Mouse (Mus musculus): ENCODE results near the gene Gab1.

- TF ChIP-seq CTCF (IDR thresholded peaks at IDR 0.05; ENCODE audit: low read depth, low read length), result no peak
- TF ChIP-seq POLR2A (IDR thresholded peaks at IDR 0.05; ENCODE audit: borderline replicate concordance, low read depth, low read length), result no peak
Measured at GRCm38 (mm10) chr8:80798198-80798777, 82.0 kb downstream of the Gab1 start.

All from bone marrow macrophage, adult 2 months (primary cell).